Mouse (Mus musculus) thymus, adult 2 months (tissue): ENCODE results near the gene Slc32a1.

Experiments used
- CTCF ChIP-seq: fragments of 200-500 bp; IDR thresholded peaks from 2 replicates; pipeline ENCODE4 v1.5.1; 2012; ENCODE audit warnings: mild to moderate bottlenecking, control low read depth, low read length, moderate library complexity, borderline replicate concordance; ENCODE audit not compliant: control insufficient read depth, poor library complexity, insufficient read depth; ENCODE audit errors: extremely low read depth
- POLR2A ChIP-seq: fragments of 200-500 bp; IDR thresholded peaks from 2 replicates; pipeline ENCODE4 v1.6.1; 2012; ENCODE audit warnings: mild to moderate bottlenecking, low read length, control low read depth, moderate library complexity; ENCODE audit not compliant: control insufficient read depth, poor library complexity, insufficient read depth; ENCODE audit errors: extremely low read depth

- TF ChIP-seq CTCF (no peak), POLR2A (no peak)
Observed at GRCm38 (mm10) chr2:158628858-158629257, 18.3 kb downstream of the Slc32a1 start.
